In the genomic region with DNA sequence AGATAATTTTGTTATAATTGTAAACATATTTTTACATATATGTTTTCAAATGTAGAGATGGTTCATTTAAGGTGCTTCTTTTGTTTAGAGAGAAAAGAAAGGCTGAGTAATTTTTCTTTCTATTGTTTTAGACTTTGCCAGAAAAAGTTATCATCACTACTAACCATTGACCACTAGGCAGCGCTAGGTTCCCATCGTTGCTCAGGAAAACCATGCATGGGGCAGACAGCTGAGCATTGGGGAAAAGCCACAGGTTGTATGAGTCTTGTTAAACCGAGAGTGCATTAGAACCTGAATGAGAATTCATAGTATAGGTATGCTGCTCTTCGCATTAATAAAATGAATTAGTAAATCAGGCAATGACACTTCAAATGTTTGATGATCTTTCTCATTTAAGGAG, we compare ENCODE assay signal across 7 mouse cellular contexts.
DNase-seq lines count a peak whose midpoint lies in the region; ATAC-seq lines count a peak whose summit lies in the region.

No protein-coding gene starts in this region.

- H3K4me2 ChIP-seq in liver, embryonic 11.5 days = no peak overlapping the region
- H3K4me2 ChIP-seq in intestine, embryonic 15.5 days (replicated peaks) = no peak overlapping the region
- H3K4me2 ChIP-seq in neural tube, embryonic 11.5 days (ENCODE audit: low read depth) = no peak overlapping the region

- no peak for ATAC-seq in liver, embryonic 11.5 days (replicated peaks; ENCODE audit: low FRiP score)
- 0 out of 2 replicates have a peak, but pooled peaks have one; percentile 52 for ATAC-seq in intestine, embryonic 15.5 days
- no peak; the same call in 1 of the 2 replicates for ATAC-seq in neural tube, embryonic 11.5 days (ENCODE audit: insufficient read depth, low FRiP score, low TSS enrichment)

- H3K27me3 ChIP-seq in liver, embryonic 11.5 days (replicated peaks; ENCODE audit: control insufficient read depth, insufficient read depth, low read length) = no peaks in the 10 kb centered on the region
- no peaks in the 10 kb centered on the region for H3K27me3 ChIP-seq in intestine, embryonic 15.5 days (replicated peaks)
- no peaks in the 10 kb centered on the region for H3K27me3 ChIP-seq in neural tube, embryonic 11.5 days (ENCODE audit: control insufficient read depth, insufficient read depth, low read length)

- no peaks in the 10 kb centered on the region for H3K9me3 ChIP-seq in liver, embryonic 11.5 days (ENCODE audit: control insufficient read depth, low read length)
- no peaks in the 10 kb centered on the region for H3K9me3 ChIP-seq in intestine, embryonic 15.5 days
- H3K9me3 ChIP-seq in neural tube, embryonic 11.5 days (ENCODE audit: control insufficient read depth, low read length) = no peaks in the 10 kb centered on the region

- H3K27ac ChIP-seq in liver, embryonic 11.5 days (ENCODE audit: low read depth, low read length) = no peak overlapping the region
- no peak overlapping the region for H3K27ac ChIP-seq in intestine, embryonic 15.5 days
- no peak overlapping the region for H3K27ac ChIP-seq in neural tube, embryonic 11.5 days (ENCODE audit: low read depth, low read length)

- WGBS in liver, embryonic 11.5 days = 15% methylated on average over 4 of the region's 4 CpGs
- 11% methylated on average over 4 of the region's 4 CpGs for WGBS in intestine, embryonic 15.5 days
- WGBS in neural tube, embryonic 11.5 days = 13% methylated on average over 4 of the region's 4 CpGs

- H3K4me1 ChIP-seq in liver, embryonic 11.5 days (replicated peaks; ENCODE audit: control insufficient read depth, insufficient read depth, low read length) = no peaks in the 10 kb centered on the region
- no peaks in the 10 kb centered on the region for H3K4me1 ChIP-seq in intestine, embryonic 15.5 days (replicated peaks)
- no peaks in the 10 kb centered on the region for H3K4me1 ChIP-seq in neural tube, embryonic 11.5 days (ENCODE audit: control insufficient read depth, insufficient read depth, low read length)

- DNase-seq in liver (peak; percentile 6), WW6 (ENCODE audit: low read depth, low spot score) (peak; percentile 7)
- DNase-seq in liver, embryonic 11.5 days (ENCODE audit: low spot score) = no peak
- peak; percentile 58 to 68 for DNase-seq in cerebellum, postnatal 36 days
- DNase-seq in neural tube, embryonic 11.5 days (ENCODE audit: low spot score) = peak; percentile 40
- no peak for DNase-seq in gastrocnemius, postnatal 4 days (ENCODE audit: low spot score in 2 of 2)

- no peak overlapping the region for H3K9ac ChIP-seq in liver, embryonic 11.5 days (ENCODE audit: low read depth, low read length)
- no peak overlapping the region for H3K9ac ChIP-seq in intestine, embryonic 15.5 days
- no peak overlapping the region for H3K9ac ChIP-seq in neural tube, embryonic 11.5 days (ENCODE audit: low read length)

- H3K4me3 ChIP-seq in liver, embryonic 11.5 days (ENCODE audit: low read depth, low read length) = no peak overlapping the region
- no peak overlapping the region for H3K4me3 ChIP-seq in intestine, embryonic 15.5 days (replicated peaks)
- no peak overlapping the region for H3K4me3 ChIP-seq in neural tube, embryonic 11.5 days (ENCODE audit: low read depth, low read length)

- H3K36me3 ChIP-seq in liver, embryonic 11.5 days (ENCODE audit: control insufficient read depth, insufficient read depth, low read length) = no peaks in the 10 kb centered on the region
- H3K36me3 ChIP-seq in intestine, embryonic 15.5 days = no peaks in the 10 kb centered on the region
- H3K36me3 ChIP-seq in neural tube, embryonic 11.5 days (ENCODE audit: control insufficient read depth, insufficient read depth, low read length) = no peaks in the 10 kb centered on the region

Comparison
In these comparisons a context has a peak if more than half of its experiments do, and no peak if none do; other contexts are left out.
1. DNase-seq: peak in liver (single experiment), WW6 (single experiment), cerebellum, postnatal 36 days (2 of 2) and neural tube, embryonic 11.5 days (single experiment); none in liver, embryonic 11.5 days (single experiment) and gastrocnemius, postnatal 4 days (0 of 2).